Comparison of ENCODE assay signal across 19 mouse cellular contexts in genomic region chr14:71329862-71330630, GRCm38 (mm10).
A peak's percentile ranks its signal among the peaks of the same experiment; 100 is the strongest.
DNase-seq lines count a peak whose midpoint lies in the region; ATAC-seq lines count a peak whose summit lies in the region.
"Had no signal": no experiment of that assay in that cellular context is flagged by ENCODE, and none has a peak within 500 bp of the region (broad histone marks: within the 10 kb centered on the region; RNA-seq: fewer than 3 reads in every experiment).

No protein-coding gene starts in this region.

- no peak for ATAC-seq in midbrain, embryonic 15.5 days (replicated peaks)
- no peak for ATAC-seq in forebrain, embryonic 13.5 days
- ATAC-seq: forebrain, embryonic 15.5 days; lung, postnatal 0 days had no signal

- WGBS in midbrain, embryonic 15.5 days: 50% methylated on average over 5 of the region's 5 CpGs
- WGBS in midbrain, embryonic 10.5 days: 50% methylated on average over 5 of the region's 5 CpGs
- 51% methylated on average over 5 of the region's 5 CpGs for WGBS in forebrain, embryonic 13.5 days

- no peaks in the 10 kb centered on the region for H3K36me3 ChIP-seq in midbrain, embryonic 15.5 days (replicated peaks)
- H3K36me3 ChIP-seq in midbrain, embryonic 10.5 days: no peaks in the 10 kb centered on the region
- no peaks in the 10 kb centered on the region for H3K36me3 ChIP-seq in forebrain, embryonic 13.5 days (ENCODE audit: poor library complexity, severe bottlenecking)
- H3K36me3 ChIP-seq: forebrain, embryonic 15.5 days; G1E; heart, embryonic 13.5 days; hindbrain, embryonic 12.5 days; kidney, embryonic 15.5 days; limb, embryonic 12.5 days had no signal

- peak; percentile 36 to 65 for DNase-seq in frontal cortex, adult 2 months (ENCODE audit: extremely low spot score in 1 of 2, low spot score in 1 of 2)
- no peak for DNase-seq in frontal cortex, postnatal 14 days (ENCODE audit: low spot score in 2 of 2)
- no peak for DNase-seq in midbrain, embryonic 10.5 days (ENCODE audit: low spot score)
- DNase-seq in brain, adult 2 months (ENCODE audit: low read depth, low spot score): peak; percentile 79
- peak; percentile 16 to 41 for DNase-seq in left cerebral cortex, postnatal 14 days (ENCODE audit: low spot score in 2 of 2)
- DNase-seq in thymus, postnatal 4 days: no peak
- DNase-seq: adrenal gland, postnatal 14 days; gastrocnemius, postnatal 14 days had no signal

- H3K4me2 ChIP-seq in midbrain, embryonic 15.5 days: no peak overlapping the region
- no peak overlapping the region for H3K4me2 ChIP-seq in forebrain, embryonic 13.5 days
- H3K4me2 ChIP-seq: forebrain, embryonic 15.5 days; heart, embryonic 13.5 days; hindbrain, embryonic 12.5 days; kidney, embryonic 15.5 days; limb, embryonic 12.5 days had no signal

- no peak overlapping the region for H3K4me3 ChIP-seq in midbrain, embryonic 15.5 days
- H3K4me3 ChIP-seq in midbrain, embryonic 10.5 days: no peak overlapping the region
- no peak overlapping the region for H3K4me3 ChIP-seq in forebrain, embryonic 13.5 days
- H3K4me3 ChIP-seq: forebrain, embryonic 15.5 days; heart, embryonic 13.5 days; hindbrain, embryonic 12.5 days; kidney, embryonic 15.5 days; limb, embryonic 12.5 days; megakaryocyte, embryonic 14.5 days had no signal

- no peaks in the 10 kb centered on the region for H3K4me1 ChIP-seq in midbrain, embryonic 15.5 days
- H3K4me1 ChIP-seq in midbrain, embryonic 10.5 days: no peaks in the 10 kb centered on the region
- no peaks in the 10 kb centered on the region for H3K4me1 ChIP-seq in forebrain, embryonic 13.5 days
- H3K4me1 ChIP-seq: forebrain, embryonic 15.5 days; heart, embryonic 13.5 days; hindbrain, embryonic 12.5 days; kidney, embryonic 15.5 days; limb, embryonic 12.5 days had no signal

- 0 out of 2 replicates have a peak overlapping the region, but pooled peaks have one; percentile 13 for H3K27ac ChIP-seq in midbrain, embryonic 15.5 days
- no peak overlapping the region for H3K27ac ChIP-seq in midbrain, embryonic 10.5 days (replicated peaks)
- no peak overlapping the region for H3K27ac ChIP-seq in forebrain, embryonic 13.5 days
- H3K27ac ChIP-seq: forebrain, embryonic 15.5 days; heart, embryonic 13.5 days; hindbrain, embryonic 12.5 days; kidney, embryonic 15.5 days; limb, embryonic 12.5 days; liver, embryonic 14.5 days had no signal

- no peaks in the 10 kb centered on the region for H3K27me3 ChIP-seq in midbrain, embryonic 15.5 days (replicated peaks)
- no peaks in the 10 kb centered on the region for H3K27me3 ChIP-seq in midbrain, embryonic 10.5 days (ENCODE audit: low read depth, poor library complexity, severe bottlenecking)
- no peaks in the 10 kb centered on the region for H3K27me3 ChIP-seq in forebrain, embryonic 13.5 days
- H3K27me3 ChIP-seq: forebrain, embryonic 15.5 days; heart, embryonic 13.5 days; hindbrain, embryonic 12.5 days; kidney, embryonic 15.5 days; limb, embryonic 12.5 days had no signal

- H3K9me3 ChIP-seq in midbrain, embryonic 15.5 days: no peaks in the 10 kb centered on the region
- H3K9me3 ChIP-seq in midbrain, embryonic 10.5 days (replicated peaks): no peaks in the 10 kb centered on the region
- H3K9me3 ChIP-seq in forebrain, embryonic 13.5 days (replicated peaks): no peaks in the 10 kb centered on the region
- H3K9me3 ChIP-seq: forebrain, embryonic 15.5 days; hindbrain, embryonic 12.5 days; kidney, embryonic 15.5 days had no signal

- intact Hi-C loops in left cerebral cortex, postnatal 14 days (cut with DNase I): no loop called here

- H3K9ac ChIP-seq in midbrain, embryonic 15.5 days: no peak overlapping the region
- H3K9ac ChIP-seq in forebrain, embryonic 13.5 days: no peak overlapping the region
- H3K9ac ChIP-seq: forebrain, embryonic 15.5 days; heart, embryonic 13.5 days; hindbrain, embryonic 12.5 days; kidney, embryonic 15.5 days; limb, embryonic 12.5 days; liver, embryonic 14.5 days had no signal

Comparison
In these comparisons a context has a peak if more than half of its experiments do, and no peak if none do; other contexts are left out.
1. DNase-seq: peak in frontal cortex, adult 2 months (2 of 2), brain, adult 2 months (single experiment) and left cerebral cortex, postnatal 14 days (2 of 2); none in frontal cortex, postnatal 14 days (0 of 2), midbrain, embryonic 10.5 days (single experiment) and thymus, postnatal 4 days (single experiment).